Mouse (Mus musculus) erythroblast, embryonic 14.5 days (primary cell): ENCODE data around the gene Otof.

Source experiments
- GATA1 ChIP-seq: IDR thresholded peaks from 2 replicates; pipeline ENCODE4 v1.6.1; 2012; ENCODE audit warnings: low read length, inconsistent platforms, mixed read lengths
- TAL1 ChIP-seq: IDR thresholded peaks from 3 replicates; pipeline ENCODE4 v1.6.1; 2012; ENCODE audit warnings: low read length, inconsistent platforms, mixed read lengths

- TF ChIP-seq GATA1 (no peak), TAL1 (no peak)
These were observed 45.9 kb downstream of the Otof start for GRCm38 (mm10) chr5:30415876-30416275.
